Mouse (Mus musculus) thymus, adult 2 months (tissue): Measurements from ENCODE around the gene Ptafr. TPM values are rescaled to one million over a fixed set of nuclear protein-coding genes. Genes with fewer than 3 reads are reported as not detected.

Experiments used
- DNase-seq: peaks from one replicate; pipeline ENCODE4 v3.0.0; 2021
- H3K27ac ChIP-seq: fragments of 200-500 bp; 2 replicates; pipeline ENCODE4 v1.5.1; 2012; ENCODE audit warnings: low read length, control low read depth; ENCODE audit not compliant: control insufficient read depth, insufficient read depth
- H3K27me3 ChIP-seq: fragments of 200-500 bp; 2 replicates; pipeline ENCODE4 v1.6.1; 2012; ENCODE audit warnings: mild to moderate bottlenecking, low read length, moderate library complexity, mixed read lengths; ENCODE audit not compliant: control insufficient read depth, insufficient read depth
- H3K36me3 ChIP-seq: fragments of 200-500 bp; 2 replicates; pipeline ENCODE4 v1.6.1; 2012; ENCODE audit warnings: mild to moderate bottlenecking, low read length, moderate library complexity; ENCODE audit not compliant: control insufficient read depth, insufficient read depth
- H3K4me1 ChIP-seq: fragments of 200-500 bp; replicated peaks from 2 replicates; pipeline ENCODE4 v1.6.1; 2012; ENCODE audit warnings: low read length; ENCODE audit not compliant: control insufficient read depth, insufficient read depth
- H3K4me3 ChIP-seq: fragments of 200-500 bp; 2 replicates; pipeline ENCODE4 v1.5.1; 2012; ENCODE audit warnings: mild to moderate bottlenecking, low read length, control low read depth, moderate library complexity; ENCODE audit not compliant: control insufficient read depth, insufficient read depth
- CTCF ChIP-seq: fragments of 200-500 bp; IDR thresholded peaks from 2 replicates; pipeline ENCODE4 v1.5.1; 2012; ENCODE audit warnings: mild to moderate bottlenecking, control low read depth, low read length, moderate library complexity, borderline replicate concordance; ENCODE audit not compliant: control insufficient read depth, poor library complexity, insufficient read depth; ENCODE audit errors: extremely low read depth
- POLR2A ChIP-seq: fragments of 200-500 bp; IDR thresholded peaks from 2 replicates; pipeline ENCODE4 v1.6.1; 2012; ENCODE audit warnings: mild to moderate bottlenecking, low read length, control low read depth, moderate library complexity; ENCODE audit not compliant: control insufficient read depth, poor library complexity, insufficient read depth; ENCODE audit errors: extremely low read depth
- WGBS: fragments of 180-500 bp; shearing (Covaris S2); methylation state at CpG from one replicate; pipeline ENCODE4 v1.1.7; 2018; 5-methylcytosine and 5-hydroxymethylcytosine counted together
- polyA plus RNA-seq: library from polyadenylated mRNA; depleted of rRNA; stranded (reverse); fragments of >200 nt; gene quantifications from 2 replicates; pipeline ENCODE4 v1.2.3, GENCODE M21; 2012

Gene Ptafr
- polyA plus RNA-seq, 1 experiment = 8.5 TPM

DNA sequence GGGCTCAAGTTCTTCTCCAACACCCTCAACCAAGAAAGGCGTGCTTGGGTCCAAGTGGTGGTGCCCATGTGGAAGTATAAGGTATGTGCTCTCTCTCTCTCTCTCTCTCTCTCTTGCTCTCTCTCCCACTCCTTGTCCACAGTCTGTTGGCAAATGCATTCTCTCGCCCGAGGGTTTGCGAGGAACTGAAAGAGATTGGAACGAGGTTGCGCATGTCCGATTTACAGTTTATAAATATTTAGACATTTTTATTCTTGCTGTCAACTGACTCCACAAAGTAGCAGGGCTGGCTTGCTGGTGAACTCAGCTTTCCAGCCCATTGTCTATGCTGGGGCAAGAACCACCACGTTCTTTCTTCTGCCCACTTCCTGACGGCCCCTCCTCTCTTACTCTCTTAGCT lies 7.3 kb downstream of the Ptafr start:
- no peak overlapping the region for H3K27ac ChIP-seq

DNA sequence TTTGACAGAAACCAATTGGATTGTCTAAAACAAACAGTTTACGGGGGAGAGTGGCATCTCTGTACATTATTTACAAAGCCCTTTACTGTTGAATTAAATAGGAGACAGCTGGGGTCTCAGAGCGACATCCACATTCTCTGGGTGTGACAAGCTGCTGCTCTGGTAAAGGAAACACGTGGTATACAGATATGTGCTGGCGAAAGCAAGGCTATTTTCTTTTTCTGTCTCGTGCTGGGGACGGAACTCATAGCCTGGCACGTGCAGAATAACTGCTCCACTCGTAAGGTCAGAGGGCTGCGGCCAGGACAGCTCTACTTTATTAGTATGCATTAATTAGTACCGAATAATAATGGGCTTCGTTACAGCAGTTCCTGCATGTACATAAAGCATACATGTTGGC lies 9.5 kb downstream of the Ptafr start:
- Histone ChIP-seq H3K27me3 (no peaks in the 10 kb centered on the region), H3K4me3 (no peak overlapping the region), H3K27ac (no peak overlapping the region), H3K36me3 (no peaks in the 10 kb centered on the region), H3K4me1 (no peaks in the 10 kb centered on the region)
- 12% methylated on average over 11 of the region's 11 CpGs for WGBS
- peak; percentile 6 for DNase-seq
- TF ChIP-seq CTCF (no peak), POLR2A (no peak)

More for the DNA sequence above, 7.3 kb downstream of the Ptafr start:
- TF ChIP-seq CTCF (no peak), POLR2A (no peak)
- Histone ChIP-seq H3K4me1 (no peaks in the 10 kb centered on the region), H3K4me3 (no peak overlapping the region), H3K36me3 (no peaks in the 10 kb centered on the region), H3K27me3 (no peaks in the 10 kb centered on the region)
- WGBS = 83% methylated on average over 9 of the region's 9 CpGs
- no peak for DNase-seq

DNA sequence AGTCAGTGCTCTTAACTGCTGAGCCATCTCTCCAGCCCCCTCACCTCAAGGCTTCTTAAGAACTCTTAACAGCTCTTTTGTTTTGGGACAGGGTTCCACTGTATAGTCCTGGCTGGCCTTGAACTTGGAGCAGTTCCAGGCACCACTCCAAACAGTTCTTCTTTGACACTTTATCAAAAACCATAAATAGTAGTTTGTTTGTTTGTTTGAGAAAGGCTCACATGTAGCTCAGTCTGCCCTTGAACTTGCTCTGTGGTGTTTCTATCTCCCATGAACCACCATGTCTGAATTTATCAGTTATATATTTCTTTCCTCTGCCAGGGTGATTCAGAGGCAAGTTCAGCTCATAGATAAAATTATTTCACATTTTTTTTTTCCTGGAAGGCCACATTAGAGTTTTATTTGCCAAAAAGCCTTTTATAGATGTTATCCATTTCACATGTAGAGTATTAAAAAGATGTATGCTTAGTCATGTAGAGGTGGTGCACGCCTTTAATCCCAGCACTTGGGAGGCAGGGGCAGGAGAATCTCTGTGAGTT lies 11.0 kb downstream of the Ptafr start:
- H3K27ac ChIP-seq = no peak overlapping the region
- 95% methylated on average over 1 of the region's 1 CpGs for WGBS

DNA sequence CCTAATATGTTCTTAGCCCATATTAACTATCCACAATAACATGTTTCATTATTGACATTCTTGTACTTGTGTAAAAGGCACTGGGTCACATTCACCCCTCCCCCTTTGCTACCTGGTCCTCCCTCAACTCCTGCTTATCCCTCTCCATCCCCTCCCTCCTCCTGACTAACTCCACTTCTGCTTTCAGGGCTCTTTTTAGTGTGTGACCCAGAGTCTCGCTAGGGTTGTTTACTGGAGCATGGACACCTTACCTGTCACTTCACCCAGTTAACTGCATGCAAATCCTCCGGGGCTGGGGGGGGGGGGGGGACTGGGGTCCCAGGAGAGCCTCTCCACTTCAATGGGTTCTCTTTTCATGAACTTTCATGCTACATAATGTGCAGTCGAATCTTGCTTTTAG lies 19.9 kb downstream of the Ptafr start:
- 59% methylated on average over 3 of the region's 3 CpGs for WGBS
- Histone ChIP-seq H3K4me1 (no peaks in the 10 kb centered on the region), H3K27me3 (no peaks in the 10 kb centered on the region), H3K27ac (no peak overlapping the region), H3K4me3 (no peak overlapping the region), H3K36me3 (no peaks in the 10 kb centered on the region)
- DNase-seq = no peak
- no peak for TF ChIP-seq CTCF
- no peak for TF ChIP-seq POLR2A

More for the DNA sequence above, 11.0 kb downstream of the Ptafr start:
- no peaks in the 10 kb centered on the region for H3K36me3 ChIP-seq
- DNase-seq = no peak
- H3K4me1 ChIP-seq = no peaks in the 10 kb centered on the region
- TF ChIP-seq POLR2A = no peak
- TF ChIP-seq CTCF = no peak
- no peaks in the 10 kb centered on the region for H3K27me3 ChIP-seq
- H3K4me3 ChIP-seq = no peak overlapping the region

DNA sequence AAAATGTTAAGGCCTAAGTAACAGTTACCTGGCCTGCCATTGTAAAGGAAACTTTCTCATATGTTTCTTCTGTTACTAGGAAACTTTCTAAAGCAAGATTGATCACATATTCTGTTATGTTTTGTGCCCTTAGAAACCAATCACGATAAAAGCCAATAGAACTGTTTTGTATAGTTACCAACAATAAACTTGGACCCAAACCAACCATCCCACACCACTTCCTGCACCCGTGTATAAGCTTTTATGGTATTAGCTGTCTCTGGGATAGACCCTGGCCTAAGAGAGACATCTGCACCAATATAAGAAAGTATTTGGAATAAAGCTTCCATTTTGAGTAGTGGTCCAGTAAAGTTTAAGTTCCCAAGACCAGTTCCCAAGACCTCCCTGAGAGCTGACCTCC lies 21.1 kb downstream of the Ptafr start:
- H3K27me3 ChIP-seq = no peaks in the 10 kb centered on the region
- 33% methylated on average over 2 of the region's 2 CpGs for WGBS
- H3K4me3 ChIP-seq = no peak overlapping the region
- H3K4me1 ChIP-seq = no peaks in the 10 kb centered on the region
- no peak for DNase-seq
- no peak overlapping the region for H3K27ac ChIP-seq
- TF ChIP-seq POLR2A = no peak
- H3K36me3 ChIP-seq = no peaks in the 10 kb centered on the region

DNA sequence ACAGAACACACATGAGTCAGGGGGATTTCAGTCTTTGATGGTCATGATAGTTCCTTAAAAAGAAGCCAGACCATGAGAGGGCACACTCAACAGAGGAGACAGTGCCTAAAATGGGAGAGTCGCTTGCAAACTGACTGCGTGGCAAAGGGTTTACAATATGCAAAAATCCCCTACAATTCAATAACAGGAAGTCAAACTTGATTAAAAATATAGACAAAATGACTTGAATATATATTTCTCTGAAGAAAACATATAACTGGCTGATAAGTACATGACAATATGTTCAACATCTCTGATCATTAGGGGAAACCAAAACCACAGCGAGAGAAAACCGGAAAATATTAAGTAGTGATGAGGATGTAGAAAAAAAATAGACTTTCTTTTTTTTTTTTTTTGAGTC lies 22.4 kb downstream of the Ptafr start:
- Histone ChIP-seq H3K27me3 (no peaks in the 10 kb centered on the region), H3K4me1 (no peaks in the 10 kb centered on the region), H3K36me3 (no peaks in the 10 kb centered on the region), H3K4me3 (no peak overlapping the region), H3K27ac (no peak overlapping the region)
- 50% methylated on average over 4 of the region's 4 CpGs for WGBS
- TF ChIP-seq CTCF (no peak), POLR2A (no peak)
- DNase-seq = no peak

DNA sequence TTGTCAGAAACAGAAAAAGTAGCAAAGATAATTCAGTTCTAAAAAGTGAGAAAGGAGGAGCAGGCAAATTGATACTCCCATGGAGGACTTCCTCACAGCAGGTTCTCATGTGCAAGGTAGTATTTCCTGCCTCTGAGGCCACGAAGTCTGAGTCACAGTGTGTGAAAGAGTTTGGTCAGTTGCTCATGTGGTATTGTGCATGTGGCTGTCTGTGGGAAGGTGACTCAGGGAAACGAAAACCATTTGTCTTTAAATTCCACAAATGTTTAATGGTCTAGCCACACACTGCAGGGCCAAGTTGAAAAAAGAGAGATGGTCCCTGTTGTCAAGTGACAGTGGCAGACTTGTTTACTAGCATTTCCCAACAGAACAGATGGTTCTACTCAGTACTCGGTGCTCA lies 24.6 kb downstream of the Ptafr start:
- Histone ChIP-seq H3K27me3 (no peaks in the 10 kb centered on the region), H3K36me3 (no peaks in the 10 kb centered on the region), H3K27ac (no peak overlapping the region), H3K4me1 (no peaks in the 10 kb centered on the region), H3K4me3 (no peak overlapping the region)
- WGBS = 34% methylated on average over 3 of the region's 3 CpGs
- TF ChIP-seq CTCF = no peak
- no peak for TF ChIP-seq POLR2A
- DNase-seq = no peak
